Mouse (Mus musculus) c-Kit-positive CD71-negative TER-119-negative erythroid progenitor cells, embryonic 14.5 days (primary cell): Measurements from ENCODE around the gene Pax4.

ENCODE experiments used
- DNase-seq: peaks from one replicate; pipeline ENCODE4 v3.0.0-alpha.2; 2013; ENCODE audit warnings: low read depth

The Pax4 gene

GRCm38 (mm10) chr6:28396853-28397457 lies 52.2 kb downstream of the Pax4 start:
- no peak for DNase-seq

- DNase-seq = no peak
Measured at GRCm38 (mm10) chr6:28396051-28396852, 52.9 kb downstream of the Pax4 start.
